In the genomic region with DNA sequence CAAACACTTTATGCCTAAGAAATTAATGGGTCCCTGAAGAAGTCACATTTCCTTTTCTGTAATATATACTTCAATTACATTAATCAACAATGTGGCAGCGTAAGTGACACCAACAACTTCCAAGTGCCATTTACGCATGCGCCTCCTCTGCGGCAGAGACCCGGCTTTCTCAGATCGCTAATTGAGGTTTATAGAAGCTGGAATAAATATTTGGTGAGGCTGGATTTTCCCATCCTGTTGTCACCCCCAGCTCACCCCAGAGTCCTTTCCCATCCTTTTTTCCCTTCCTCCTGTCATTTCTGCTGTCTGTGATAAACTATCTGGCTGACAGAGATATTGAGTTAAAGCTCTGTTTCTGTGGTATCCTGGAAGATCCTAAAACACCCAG, we compare ENCODE assay signal across 13 mouse cellular contexts.
DNase-seq lines count a peak whose midpoint lies in the region; ATAC-seq and TF ChIP-seq lines count a peak whose summit lies in the region.
"Had no signal": no experiment of that assay in that cellular context is flagged by ENCODE, and none has a peak within 500 bp of the region (broad histone marks: within the 10 kb centered on the region; RNA-seq: fewer than 3 reads in every experiment).

No protein-coding gene starts in this region.

- no peaks in the 10 kb centered on the region for H3K36me3 ChIP-seq in forebrain, embryonic 16.5 days (ENCODE audit: control insufficient read depth, insufficient read depth)
- H3K36me3 ChIP-seq in forebrain, embryonic 14.5 days (ENCODE audit: control insufficient read depth, insufficient read depth, low read length): no peaks in the 10 kb centered on the region
- H3K36me3 ChIP-seq in kidney, adult 2 months (ENCODE audit: control insufficient read depth, insufficient read depth, low read length): no peaks in the 10 kb centered on the region
- no peaks in the 10 kb centered on the region for H3K36me3 ChIP-seq in intestine, postnatal 0 days (ENCODE audit: control insufficient read depth, insufficient read depth)
- H3K36me3 ChIP-seq in midbrain, postnatal 0 days (ENCODE audit: insufficient read depth, low read length): no peaks in the 10 kb centered on the region
- no peaks in the 10 kb centered on the region for H3K36me3 ChIP-seq in embryonic facial prominence, embryonic 10.5 days (replicated peaks)
- H3K36me3 ChIP-seq: embryonic facial prominence, embryonic 15.5 days had no signal

- H3K4me3 ChIP-seq in forebrain, embryonic 16.5 days (replicated peaks; ENCODE audit: low read length): no peak overlapping the region
- H3K4me3 ChIP-seq in forebrain, embryonic 14.5 days (ENCODE audit: low read depth, low read length): no peak overlapping the region
- H3K4me3 ChIP-seq in kidney, adult 2 months (ENCODE audit: insufficient read depth, low read depth, low read length): no peak overlapping the region
- H3K4me3 ChIP-seq in intestine, postnatal 0 days (ENCODE audit: low read depth, low read length): no peak overlapping the region
- no peak overlapping the region for H3K4me3 ChIP-seq in midbrain, postnatal 0 days (ENCODE audit: low read depth, low read length)
- H3K4me3 ChIP-seq in embryonic facial prominence, embryonic 10.5 days: no peak overlapping the region
- H3K4me3 ChIP-seq: embryonic facial prominence, embryonic 15.5 days had no signal

- TF ChIP-seq POLR2A in kidney, adult 2 months (IDR thresholded peaks at IDR 0.05; ENCODE audit: low read depth, low read length): no peak

- H3K27ac ChIP-seq in forebrain, embryonic 16.5 days (ENCODE audit: low read length): no peak overlapping the region
- no peak overlapping the region for H3K27ac ChIP-seq in forebrain, embryonic 14.5 days (ENCODE audit: low read depth, low read length)
- H3K27ac ChIP-seq in kidney, adult 2 months (ENCODE audit: insufficient read depth, low read depth, low read length): no peak overlapping the region
- H3K27ac ChIP-seq in intestine, postnatal 0 days (ENCODE audit: low read depth, low read length): no peak overlapping the region
- H3K27ac ChIP-seq in midbrain, postnatal 0 days (ENCODE audit: low read depth, low read length): no peak overlapping the region
- no peak overlapping the region for H3K27ac ChIP-seq in embryonic facial prominence, embryonic 10.5 days (replicated peaks)
- H3K27ac ChIP-seq: embryonic facial prominence, embryonic 15.5 days had no signal

- no peaks in the 10 kb centered on the region for H3K27me3 ChIP-seq in forebrain, embryonic 16.5 days (replicated peaks; ENCODE audit: control insufficient read depth, insufficient read depth, low read length)
- no peaks in the 10 kb centered on the region for H3K27me3 ChIP-seq in forebrain, embryonic 14.5 days (replicated peaks; ENCODE audit: control insufficient read depth, insufficient read depth, low read length)
- no peaks in the 10 kb centered on the region for H3K27me3 ChIP-seq in kidney, adult 2 months (replicated peaks; ENCODE audit: control insufficient read depth, insufficient read depth, low read length)
- H3K27me3 ChIP-seq in intestine, postnatal 0 days (replicated peaks; ENCODE audit: control insufficient read depth, insufficient read depth, low read length): no peaks in the 10 kb centered on the region
- H3K27me3 ChIP-seq in midbrain, postnatal 0 days (ENCODE audit: insufficient read depth, low read length): no peaks in the 10 kb centered on the region
- H3K27me3 ChIP-seq in embryonic facial prominence, embryonic 10.5 days (replicated peaks; ENCODE audit: low read depth, poor library complexity, severe bottlenecking): 0 out of 2 replicates have a peak, but pooled peaks cover 7% of the 10 kb centered on the region

- intact Hi-C loops in gastrocnemius, postnatal 36 days (cut with DNase I): no loop called here

- H3K4me2 ChIP-seq in forebrain, embryonic 16.5 days (ENCODE audit: low read length): peak overlapping the region; percentile 16; the same call in 1 of the 2 replicates
- H3K4me2 ChIP-seq in forebrain, embryonic 14.5 days (ENCODE audit: low read length): no peak overlapping the region
- H3K4me2 ChIP-seq in intestine, postnatal 0 days (replicated peaks; ENCODE audit: low read depth): peak overlapping the region; percentile 45; the same call in 1 of the 2 replicates
- H3K4me2 ChIP-seq in midbrain, postnatal 0 days (ENCODE audit: low read depth, low read length, poor library complexity, severe bottlenecking): 0 out of 2 replicates have a peak overlapping the region, but pooled peaks have one; percentile 2
- H3K4me2 ChIP-seq: embryonic facial prominence, embryonic 15.5 days had no signal

- TF ChIP-seq CTCF in kidney, adult 2 months (conservative IDR thresholded peaks at IDR 0.05; ENCODE audit: insufficient read depth, insufficient read length, low read depth, low read length): no peak
- TF ChIP-seq CTCF in intestine, postnatal 0 days (IDR thresholded peaks at IDR 0.05; ENCODE audit: low read depth): no peak
- no peak for TF ChIP-seq CTCF in midbrain, postnatal 0 days (IDR thresholded peaks at IDR 0.05)

- H3K9ac ChIP-seq in forebrain, embryonic 16.5 days (replicated peaks; ENCODE audit: low read depth, low read length): no peak overlapping the region
- H3K9ac ChIP-seq in forebrain, embryonic 14.5 days (ENCODE audit: low read length): no peak overlapping the region
- no peak overlapping the region for H3K9ac ChIP-seq in intestine, postnatal 0 days (ENCODE audit: low read depth, low read length)
- H3K9ac ChIP-seq in midbrain, postnatal 0 days (replicated peaks; ENCODE audit: low read length, poor library complexity, severe bottlenecking): no peak overlapping the region
- H3K9ac ChIP-seq: embryonic facial prominence, embryonic 15.5 days had no signal

- H3K9me3 ChIP-seq in forebrain, embryonic 16.5 days (ENCODE audit: control insufficient read depth, low read length): no peaks in the 10 kb centered on the region
- H3K9me3 ChIP-seq in forebrain, embryonic 14.5 days (replicated peaks; ENCODE audit: control insufficient read depth, low read length): no peaks in the 10 kb centered on the region
- no peaks in the 10 kb centered on the region for H3K9me3 ChIP-seq in intestine, postnatal 0 days (ENCODE audit: control insufficient read depth)
- no peaks in the 10 kb centered on the region for H3K9me3 ChIP-seq in midbrain, postnatal 0 days (ENCODE audit: low read length)
- peaks cover 4% of the 10 kb centered on the region; the same call in 1 of the 2 replicates for H3K9me3 ChIP-seq in embryonic facial prominence, embryonic 10.5 days
- H3K9me3 ChIP-seq: embryonic facial prominence, embryonic 15.5 days had no signal

- no peak for ATAC-seq in forebrain, embryonic 16.5 days
- no peak for ATAC-seq in forebrain, embryonic 14.5 days
- no peak for ATAC-seq in intestine, postnatal 0 days
- no peak for ATAC-seq in midbrain, postnatal 0 days (ENCODE audit: low FRiP score)

- 48% methylated on average over 6 of the region's 6 CpGs for WGBS in forebrain, embryonic 16.5 days
- 54% methylated on average over 6 of the region's 6 CpGs for WGBS in forebrain, embryonic 14.5 days
- WGBS in kidney, adult 2 months: 36% methylated on average over 6 of the region's 6 CpGs
- WGBS in intestine, postnatal 0 days: 31% methylated on average over 6 of the region's 6 CpGs
- 70% methylated on average over 6 of the region's 6 CpGs for WGBS in midbrain, postnatal 0 days
- 76% methylated on average over 6 of the region's 6 CpGs for WGBS in embryonic facial prominence, embryonic 10.5 days

- DNase-seq in forebrain, embryonic 14.5 days (ENCODE audit: low spot score): no peak
- peak; percentile 18 for DNase-seq in kidney, postnatal 14 days
- no peak for DNase-seq in kidney, adult 2 months
- DNase-seq in midbrain, postnatal 0 days (ENCODE audit: low spot score): no peak
- no peak for DNase-seq in embryonic facial prominence, embryonic 10.5 days (ENCODE audit: low spot score)
- no peak for DNase-seq in gastrocnemius, postnatal 36 days
- DNase-seq: adrenal gland, adult 2 months; cerebellum, postnatal 36 days; liver; thymus, adult 2 months had no signal

- 0 out of 2 replicates have a peak, but pooled peaks cover 2% of the 10 kb centered on the region for H3K4me1 ChIP-seq in forebrain, embryonic 16.5 days (replicated peaks; ENCODE audit: control insufficient read depth, insufficient read depth, low read length)
- H3K4me1 ChIP-seq in forebrain, embryonic 14.5 days (ENCODE audit: control insufficient read depth, insufficient read depth, low read length): 0 out of 2 replicates have a peak, but pooled peaks cover 2% of the 10 kb centered on the region
- no peaks in the 10 kb centered on the region for H3K4me1 ChIP-seq in kidney, adult 2 months (ENCODE audit: control insufficient read depth, insufficient read depth, low read length)
- 0 out of 2 replicates have a peak, but pooled peaks cover 7% of the 10 kb centered on the region for H3K4me1 ChIP-seq in intestine, postnatal 0 days (replicated peaks; ENCODE audit: control insufficient read depth, insufficient read depth, low read length)
- H3K4me1 ChIP-seq in midbrain, postnatal 0 days (ENCODE audit: insufficient read depth, low read length): peaks cover 7% of the 10 kb centered on the region; the same call in 1 of the 2 replicates
- peaks cover 18% of the 10 kb centered on the region for H3K4me1 ChIP-seq in embryonic facial prominence, embryonic 10.5 days
- H3K4me1 ChIP-seq: embryonic facial prominence, embryonic 15.5 days had no signal
